Mouse (Mus musculus): Measurements from ENCODE around the gene Tox2.

DNA sequence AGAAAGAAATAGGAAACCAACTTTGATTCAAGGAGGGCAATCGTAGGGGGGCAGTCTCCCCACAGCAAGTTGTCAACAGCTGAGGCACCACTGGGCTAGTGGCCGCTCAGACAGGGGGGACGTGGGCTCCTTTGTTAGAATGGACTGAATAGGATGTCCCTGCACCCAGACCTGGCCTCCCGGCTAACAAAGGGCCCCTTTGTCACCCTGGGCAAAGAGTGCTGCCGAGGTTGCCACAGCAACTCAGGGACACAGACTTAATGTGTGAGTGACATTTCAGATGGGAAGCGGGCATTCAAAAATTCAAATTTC lies 7.1 kb upstream of the Tox2 start:
- TF ChIP-seq CTCF (IDR thresholded peaks at IDR 0.05; ENCODE audit: extremely low read depth, insufficient read depth, low read length) (no peak), POLR2A (IDR thresholded peaks at IDR 0.05; ENCODE audit: extremely low read depth, insufficient read depth, low read length) (no peak)
